Mouse (Mus musculus) stomach, postnatal 0 days (tissue): Measurements from ENCODE around the gene Rrh. TPM values are rescaled to one million over a fixed set of nuclear protein-coding genes. Genes with fewer than 3 reads are reported as not detected.

Experiments used
- ATAC-seq: fragments of 200-750 bp; cut with Nextera tagmentation; 2 replicates; pipeline ENCODE4 v1.8.0; 2017; ENCODE audit not compliant: low FRiP score, low TSS enrichment
- DNase-seq: peaks from one replicate; pipeline ENCODE4 v3.0.0-alpha.2; 2016; ENCODE audit warnings: low spot score
- H3K27ac ChIP-seq: fragments of 300-500 bp; sonication (generic); replicated peaks from 2 replicates; pipeline ENCODE4 v1.5.1; 2014; ENCODE audit warnings: mild to moderate bottlenecking, control low read depth
- H3K27me3 ChIP-seq: fragments of 300-500 bp; sonication (generic); 2 replicates; pipeline ENCODE4 v1.6.1; 2014; ENCODE audit warnings: low read length; ENCODE audit not compliant: control insufficient read depth, insufficient read depth
- H3K36me3 ChIP-seq: fragments of 300-500 bp; sonication (generic); 2 replicates; pipeline ENCODE4 v1.6.1; 2014; ENCODE audit warnings: low read length, mixed read lengths; ENCODE audit not compliant: control insufficient read depth, insufficient read depth
- H3K4me1 ChIP-seq: fragments of 300-500 bp; sonication (generic); replicated peaks from 2 replicates; pipeline ENCODE4 v1.6.1; 2014; ENCODE audit warnings: antibody characterized with exemption; ENCODE audit not compliant: control insufficient read depth, insufficient read depth
- H3K4me2 ChIP-seq: fragments of 300-500 bp; sonication (generic); replicated peaks from 2 replicates; pipeline ENCODE4 v1.6.1; 2014; ENCODE audit warnings: low read depth, mild to moderate bottlenecking, control low read depth, moderate library complexity
- H3K4me3 ChIP-seq: fragments of 300-500 bp; sonication (generic); 2 replicates; pipeline ENCODE4 v1.5.1; 2014; ENCODE audit warnings: low read depth, low read length, control low read depth
- H3K9ac ChIP-seq: fragments of 300-500 bp; sonication (generic); 2 replicates; pipeline ENCODE4 v1.6.1; 2014; ENCODE audit warnings: mild to moderate bottlenecking, low read length, control low read depth, mixed read lengths
- H3K9me3 ChIP-seq: fragments of 300-500 bp; sonication (generic); 2 replicates; pipeline ENCODE4 v1.6.1; 2016; ENCODE audit warnings: low read length; ENCODE audit not compliant: control insufficient read depth
- CTCF ChIP-seq: IDR thresholded peaks from 2 replicates; pipeline ENCODE4 v1.5.1; 2016; ENCODE audit warnings: antibody characterized with exemption, low read depth, mild to moderate bottlenecking, moderate library complexity
- EP300 ChIP-seq: optimal IDR thresholded peaks from 2 replicates; pipeline ENCODE3; 2016; ENCODE audit warnings: antibody characterized with exemption
- WGBS: fragments of 180-500 bp; shearing (Covaris S2); extraction: QIAGEN DNeasy Blood & Tissue Kit; methylation state at CpG from one replicate; pipeline ENCODE4 v1.1.7; 2014; 5-methylcytosine and 5-hydroxymethylcytosine counted together
- polyA plus RNA-seq: library from polyadenylated mRNA; unstranded; fragments of >200 nt; fragmentation: Nextera tagmentation; extraction: Ambion mirVana; gene quantifications from 2 replicates; pipeline ENCODE4 v1.2.1, GENCODE M21; 2015

The Rrh gene
- polyA plus RNA-seq, 1 experiment from 2014 or later, result 0.05 TPM

GRCm38 (mm10) chr3:129820847-129821246 is 1.5 kb downstream of the Rrh start:
- 73% methylated on average over 9 of the region's 9 CpGs for WGBS
- no peak for ATAC-seq
- Histone ChIP-seq H3K9me3 (no peaks in the 10 kb centered on the region), H3K27ac (no peak overlapping the region), H3K4me3 (no peak overlapping the region), H3K4me1 (no peaks in the 10 kb centered on the region), H3K36me3 (peaks cover 5% of the 10 kb centered on the region; the same call in 1 of the 2 replicates), H3K27me3 (no peaks in the 10 kb centered on the region), H3K4me2 (no peak overlapping the region), H3K9ac (no peak overlapping the region)
- TF ChIP-seq EP300 (no peak), CTCF (no peak)
- DNase-seq, result no peak

- TF ChIP-seq EP300 (no peak), CTCF (no peak)
- Histone ChIP-seq H3K4me2 (peak within 1 kb of the TSS; percentile 29), H3K36me3 (no peaks in the 10 kb centered on the region), H3K4me3 (0 out of 2 replicates have a peak within 1 kb of the TSS, but pooled peaks have one; percentile 4), H3K27ac (no peak within 1 kb of the TSS), H3K4me1 (no peaks in the 10 kb centered on the region), H3K9ac (no peak within 1 kb of the TSS), H3K27me3 (no peaks in the 10 kb centered on the region), H3K9me3 (no peaks in the 10 kb centered on the region)
- DNase-seq (no peak), ATAC-seq (0 out of 2 replicates have a peak, but pooled peaks have one; percentile 56)
- 66% methylated on average over 10 of the region's 10 CpGs for WGBS
Observed at GRCm38 (mm10) chr3:129803765-129804164, 18.6 kb downstream of the Rrh start, which contains the start of gene Lrit3. Gene Lrit3, minus strand, starts transcription at chr3:129804030.

GRCm38 (mm10) chr3:129799011-129799410 is 23.4 kb downstream of the Rrh start:
- 48% methylated on average over 2 of the region's 2 CpGs for WGBS
- no peak for DNase-seq
- no peaks in the 10 kb centered on the region for H3K36me3 ChIP-seq
- ATAC-seq, result no peak
- TF ChIP-seq EP300 (no peak), CTCF (no peak)
- H3K9me3 ChIP-seq, result no peaks in the 10 kb centered on the region
- H3K9ac ChIP-seq, result no peak overlapping the region
- H3K4me1 ChIP-seq, result no peaks in the 10 kb centered on the region
- H3K27ac ChIP-seq, result no peak overlapping the region
- H3K4me2 ChIP-seq, result no peak overlapping the region
- no peaks in the 10 kb centered on the region for H3K27me3 ChIP-seq
- H3K4me3 ChIP-seq, result no peak overlapping the region

- no peaks in the 10 kb centered on the region for H3K36me3 ChIP-seq
- DNase-seq (no peak), ATAC-seq (no peak)
- TF ChIP-seq EP300, result no peak
- H3K27ac ChIP-seq, result no peak overlapping the region
- H3K9ac ChIP-seq, result no peak overlapping the region
- 80% methylated on average over 11 of the region's 11 CpGs for WGBS
- H3K27me3 ChIP-seq, result no peaks in the 10 kb centered on the region
- H3K4me1 ChIP-seq, result no peaks in the 10 kb centered on the region
- no peak overlapping the region for H3K4me2 ChIP-seq
- no peaks in the 10 kb centered on the region for H3K9me3 ChIP-seq
- H3K4me3 ChIP-seq, result no peak overlapping the region
Observed at GRCm38 (mm10) chr3:129798551-129798950, 23.8 kb downstream of the Rrh start.

GRCm38 (mm10) chr3:129797341-129797740 is 25.0 kb downstream of the Rrh start:
- no peak overlapping the region for H3K4me2 ChIP-seq
- H3K27ac ChIP-seq, result no peak overlapping the region
- H3K36me3 ChIP-seq, result no peaks in the 10 kb centered on the region
- H3K27me3 ChIP-seq, result no peaks in the 10 kb centered on the region
- TF ChIP-seq EP300, result no peak
- no peak for TF ChIP-seq CTCF
- H3K4me1 ChIP-seq, result no peaks in the 10 kb centered on the region
- ATAC-seq, result no peak
- WGBS, result 63% methylated on average over 5 of the region's 5 CpGs
- DNase-seq, result no peak
- no peak overlapping the region for H3K9ac ChIP-seq
- no peaks in the 10 kb centered on the region for H3K9me3 ChIP-seq
- H3K4me3 ChIP-seq, result no peak overlapping the region

- TF ChIP-seq CTCF (no peak), EP300 (no peak)
- Histone ChIP-seq H3K4me1 (no peaks in the 10 kb centered on the region), H3K4me2 (no peak overlapping the region), H3K27ac (no peak overlapping the region), H3K9me3 (no peaks in the 10 kb centered on the region), H3K36me3 (no peaks in the 10 kb centered on the region), H3K27me3 (no peaks in the 10 kb centered on the region), H3K9ac (no peak overlapping the region), H3K4me3 (no peak overlapping the region)
- no peak for DNase-seq
- no peak for ATAC-seq
- WGBS, result 81% methylated on average over 5 of the region's 5 CpGs
Observed at GRCm38 (mm10) chr3:129793801-129794200, 28.6 kb downstream of the Rrh start.
